Mouse (Mus musculus) gonadal fat pad, adult 2 months (tissue): ENCODE measurements around the gene Slc25a1. TPM values are rescaled to one million over a fixed set of nuclear protein-coding genes. Genes with fewer than 3 reads are reported as not detected.
"Not testable (repeated sequence)": the region's sequence is repeated elsewhere in the genome, so short reads cannot be mapped to it uniquely, and the experiment has no call there.

ENCODE experiments used
- DNase-seq: peaks from one replicate; pipeline ENCODE4 v3.0.0-alpha.2; 2012; ENCODE audit warnings: low read depth
- polyA plus RNA-seq: library from polyadenylated mRNA; depleted of rRNA; stranded (reverse); fragments of >200 nt; gene quantifications from 2 replicates; pipeline ENCODE4 v1.2.3, GENCODE M21; 2012; rRNA removed

Gene Slc25a1
- polyA plus RNA-seq = 302 and 354 TPM in 2 replicates

- no peak for DNase-seq
Observed at GRCm38 (mm10) chr16:17928087-17928580, at the start of gene Slc25a1. Slc25a1 (minus strand) TSS chr16:17928219.

GRCm38 (mm10) chr16:17971853-17972252 is 43.8 kb upstream of the Slc25a1 start:
- no peak for DNase-seq

GRCm38 (mm10) chr16:17962091-17962490 is 34.1 kb upstream of the Slc25a1 start:
- DNase-seq = no peak

GRCm38 (mm10) chr16:17956052-17956638 is 28.1 kb upstream of the Slc25a1 start:
- not testable (repeated sequence) for DNase-seq

- DNase-seq = no peak
Observed at GRCm38 (mm10) chr16:17951618-17952017, 23.6 kb upstream of the Slc25a1 start.

- DNase-seq = no peak
Observed at GRCm38 (mm10) chr16:17950068-17950467, 22.0 kb upstream of the Slc25a1 start.

- no peak for DNase-seq
Observed at GRCm38 (mm10) chr16:17949421-17949877, 21.4 kb upstream of the Slc25a1 start.

- no peak for DNase-seq
Observed at GRCm38 (mm10) chr16:17945081-17945831, 17.2 kb upstream of the Slc25a1 start.

- no peak for DNase-seq
Observed at GRCm38 (mm10) chr16:17943466-17943865, 15.4 kb upstream of the Slc25a1 start.

GRCm38 (mm10) chr16:17939255-17939751 is 11.3 kb upstream of the Slc25a1 start:
- no peak for DNase-seq

- DNase-seq = no peak
Observed at GRCm38 (mm10) chr16:17938821-17939220, 10.8 kb upstream of the Slc25a1 start.

GRCm38 (mm10) chr16:17938187-17938586 is 10.2 kb upstream of the Slc25a1 start:
- DNase-seq = no peak

GRCm38 (mm10) chr16:17936776-17937175 is 8.8 kb upstream of the Slc25a1 start:
- DNase-seq = no peak

GRCm38 (mm10) chr16:17934445-17934910 is 6.5 kb upstream of the Slc25a1 start:
- DNase-seq = no peak

- no peak for DNase-seq
Observed at GRCm38 (mm10) chr16:17933594-17934444, 5.8 kb upstream of the Slc25a1 start.

- DNase-seq = no peak
Observed at GRCm38 (mm10) chr16:17931906-17932460, 4.0 kb upstream of the Slc25a1 start.

- DNase-seq = no peak
Observed at GRCm38 (mm10) chr16:17929631-17930030, 1.6 kb upstream of the Slc25a1 start.

GRCm38 (mm10) chr16:17929211-17929610 is 1.2 kb upstream of the Slc25a1 start:
- no peak for DNase-seq

GRCm38 (mm10) chr16:17928627-17929104 is 647 bp upstream of the Slc25a1 start:
- DNase-seq = no peak

GRCm38 (mm10) chr16:17927351-17928082 is 502 bp downstream of the Slc25a1 start:
- no peak for DNase-seq

GRCm38 (mm10) chr16:17922163-17922538 is 5.9 kb downstream of the Slc25a1 start:
- no peak for DNase-seq
